ENCODE assay signal across 19 mouse cellular contexts in genomic region chr8:122287742-122288141, GRCm38 (mm10). TPM values are rescaled to one million over a fixed set of nuclear protein-coding genes. Genes with fewer than 3 reads are reported as not detected.
DNase-seq lines count a peak whose midpoint lies in the region; ATAC-seq and TF ChIP-seq lines count a peak whose summit lies in the region.
"Had no signal": no experiment of that assay in that cellular context is flagged by ENCODE, and none has a peak within 500 bp of the region (broad histone marks: within the 10 kb centered on the region; RNA-seq: fewer than 3 reads in every experiment).

No protein-coding gene starts in this region.

- intact Hi-C loops in heart, postnatal 14 days (cut with DNase I) = no loop called here
- intact Hi-C loops in gastrocnemius, postnatal 14 days (cut with DNase I; ENCODE audit: low total_unique reads) = no loop called here

- H3K27ac ChIP-seq in heart, embryonic 10.5 days = peak overlapping the region; percentile 95
- H3K27ac ChIP-seq in lung, embryonic 16.5 days (ENCODE audit: low read length) = no peak overlapping the region
- peak overlapping the region; percentile 91 for H3K27ac ChIP-seq in MEL (ENCODE audit: control insufficient read depth, low read depth, low read length)
- peak overlapping the region; percentile 99 for H3K27ac ChIP-seq in liver, embryonic 11.5 days (ENCODE audit: low read depth, low read length)
- H3K27ac ChIP-seq: forebrain, embryonic 13.5 days; limb, embryonic 13.5 days had no signal

- 0 out of 2 replicates have a peak overlapping the region, but pooled peaks have one; percentile 6 for H3K4me3 ChIP-seq in heart, embryonic 10.5 days
- H3K4me3 ChIP-seq in lung, embryonic 16.5 days (ENCODE audit: low read length) = no peak overlapping the region
- H3K4me3 ChIP-seq in MEL (ENCODE audit: control insufficient read depth in 1 of 2, insufficient read depth in 1 of 2, low read depth in 2 of 2, low read length in 2 of 2) = no peak overlapping the region
- peak overlapping the region; percentile 28 for H3K4me3 ChIP-seq in liver, embryonic 11.5 days (ENCODE audit: low read depth, low read length)
- H3K4me3 ChIP-seq: forebrain, embryonic 13.5 days; limb, embryonic 13.5 days had no signal

- no peak for TF ChIP-seq POLR2A in MEL (IDR thresholded peaks at IDR 0.05; ENCODE audit: control insufficient read depth in 1 of 2, insufficient read depth in 1 of 2, low read depth in 1 of 2, low read length in 2 of 2, poor library complexity in 1 of 2)

- ATAC-seq in lung, embryonic 16.5 days (ENCODE audit: low read depth) = no peak
- no peak; the same call in 1 of the 2 replicates for ATAC-seq in liver, embryonic 11.5 days (replicated peaks; ENCODE audit: low FRiP score)
- ATAC-seq: forebrain, embryonic 13.5 days; hindbrain, embryonic 16.5 days; lung, postnatal 0 days had no signal

- no peak for DNase-seq in heart, embryonic 10.5 days (ENCODE audit: low spot score)
- no peak for DNase-seq in heart, postnatal 14 days
- DNase-seq in lung, postnatal 25 days (ENCODE audit: low spot score) = no peak
- no peak for DNase-seq in MEL (ENCODE audit: low read depth, low spot score)
- DNase-seq in liver, embryonic 11.5 days (ENCODE audit: low spot score) = no peak
- DNase-seq in cerebellum, postnatal 4 days (ENCODE audit: low spot score in 2 of 2) = no peak
- DNase-seq in gastrocnemius, postnatal 14 days = no peak
- DNase-seq: adrenal gland, adult 8-10 months; cerebellum, adult 2 months; kidney, adult 8-10 months; kidney, postnatal 36 days; layer of hippocampus, adult 9-11 months; right cerebral cortex, postnatal 25 days; thymus, adult 18-20 months had no signal

- no peak overlapping the region for H3K4me2 ChIP-seq in lung, embryonic 16.5 days (ENCODE audit: low read depth, low read length)
- H3K4me2 ChIP-seq in liver, embryonic 11.5 days = peak overlapping the region; percentile 97
- H3K4me2 ChIP-seq: forebrain, embryonic 13.5 days; limb, embryonic 13.5 days had no signal

- H3K27me3 ChIP-seq in heart, embryonic 10.5 days (ENCODE audit: insufficient read depth, poor library complexity, severe bottlenecking) = 0 out of 2 replicates have a peak, but pooled peaks cover 11% of the 10 kb centered on the region
- no peaks in the 10 kb centered on the region for H3K27me3 ChIP-seq in lung, embryonic 16.5 days (ENCODE audit: control insufficient read depth, insufficient read depth, low read depth, low read length)
- H3K27me3 ChIP-seq in MEL (ENCODE audit: control insufficient read depth in 1 of 2, insufficient read depth in 2 of 2, low read length in 2 of 2) = no peaks in the 10 kb centered on the region
- H3K27me3 ChIP-seq in liver, embryonic 11.5 days (replicated peaks; ENCODE audit: control insufficient read depth, insufficient read depth, low read length) = no peaks in the 10 kb centered on the region

- no peak for TF ChIP-seq CTCF in MEL (IDR thresholded peaks at IDR 0.05 in 2 of 3, conservative IDR thresholded peaks at IDR 0.05 in 1 of 3; ENCODE audit: control insufficient read depth in 1 of 3, insufficient read depth in 1 of 3, low read depth in 2 of 3, low read length in 3 of 3, poor library complexity in 1 of 3, severe bottlenecking in 1 of 3)

- TF ChIP-seq RAD21 in MEL (IDR thresholded peaks at IDR 0.05; ENCODE audit: low read depth, low read length) = no peak

- no peaks in the 10 kb centered on the region for H3K9me3 ChIP-seq in heart, embryonic 10.5 days
- H3K9me3 ChIP-seq in lung, embryonic 16.5 days (ENCODE audit: control insufficient read depth, low read length) = no peaks in the 10 kb centered on the region
- no peaks in the 10 kb centered on the region for H3K9me3 ChIP-seq in MEL (replicated peaks; ENCODE audit: insufficient read depth, low read length)
- H3K9me3 ChIP-seq in liver, embryonic 11.5 days (ENCODE audit: control insufficient read depth, low read length) = no peaks in the 10 kb centered on the region
- H3K9me3 ChIP-seq: forebrain, embryonic 13.5 days; limb, embryonic 13.5 days had no signal

- peaks cover 25% of the 10 kb centered on the region for H3K36me3 ChIP-seq in heart, embryonic 10.5 days
- H3K36me3 ChIP-seq in lung, embryonic 16.5 days (ENCODE audit: control insufficient read depth, insufficient read depth, low read length) = no peaks in the 10 kb centered on the region
- peaks cover 0 to 69% of the 10 kb centered on the region in 2 experiments; a peak in 3 of 4 replicates for H3K36me3 ChIP-seq in MEL (ENCODE audit: control insufficient read depth in 1 of 2, insufficient read depth in 2 of 2, low read length in 2 of 2)
- H3K36me3 ChIP-seq in liver, embryonic 11.5 days (ENCODE audit: control insufficient read depth, insufficient read depth, low read length) = peaks cover 22% of the 10 kb centered on the region
- H3K36me3 ChIP-seq: limb, embryonic 13.5 days had no signal

- peak overlapping the region; percentile 22; the same call in 1 of the 2 replicates for H3K9ac ChIP-seq in lung, embryonic 16.5 days (ENCODE audit: low read length)
- peak overlapping the region; percentile 41 for H3K9ac ChIP-seq in MEL (ENCODE audit: control insufficient read depth, low read depth, low read length, poor library complexity, severe bottlenecking)
- H3K9ac ChIP-seq in liver, embryonic 11.5 days (ENCODE audit: low read depth, low read length) = peak overlapping the region; percentile 75
- H3K9ac ChIP-seq: forebrain, embryonic 13.5 days; limb, embryonic 13.5 days had no signal

- TF ChIP-seq EP300 in MEL (IDR thresholded peaks at IDR 0.05; ENCODE audit: low read depth in 1 of 2, low read length in 2 of 2) = peak in 1 of 2 experiments; percentile 27; a peak in 1 of 4 replicates

- H3K4me1 ChIP-seq in heart, embryonic 10.5 days = peaks cover 100% of the 10 kb centered on the region
- H3K4me1 ChIP-seq in lung, embryonic 16.5 days (replicated peaks; ENCODE audit: control insufficient read depth, insufficient read depth, low read length) = peaks cover 34% of the 10 kb centered on the region
- H3K4me1 ChIP-seq in MEL (ENCODE audit: control insufficient read depth in 1 of 2, insufficient read depth in 2 of 2, low read length in 2 of 2) = peaks cover 17 to 74% of the 10 kb centered on the region in 2 experiments
- H3K4me1 ChIP-seq in liver, embryonic 11.5 days (replicated peaks; ENCODE audit: control insufficient read depth, insufficient read depth, low read length) = peaks cover 84% of the 10 kb centered on the region

- WGBS in heart, embryonic 10.5 days = 60% methylated on average over 8 of the region's 8 CpGs
- WGBS in lung, embryonic 16.5 days = 73% methylated on average over 8 of the region's 8 CpGs
- 48% methylated on average over 8 of the region's 8 CpGs for WGBS in liver, embryonic 11.5 days

- peaks cover 95% of the 10 kb centered on the region for H3K79me2 ChIP-seq in MEL (ENCODE audit: control insufficient read depth, insufficient read depth, low read length, poor library complexity)

TF ChIP-seq in MEL, 35 proteins besides CTCF, POLR2A, EP300 and RAD21:
- TF ChIP-seq NRF1 (IDR thresholded peaks at IDR 0.05; ENCODE audit: insufficient read depth, low read depth, low read length, poor library complexity, severe bottlenecking) (no peak), RCOR1 (IDR thresholded peaks at IDR 0.05; ENCODE audit: low read depth, low read length) (no peak), ZMIZ1 (IDR thresholded peaks at IDR 0.05; ENCODE audit: low read depth, low read length) (no peak), TAL1 (IDR thresholded peaks at IDR 0.05; ENCODE audit: low read length) (0 out of 2 replicates have a peak, but pooled peaks have one; percentile 19), USF1 (IDR thresholded peaks at IDR 0.05; ENCODE audit: low read depth, low read length) (no peak), SMC3 (IDR thresholded peaks at IDR 0.05; ENCODE audit: low read depth, low read length) (no peak), USF2 (IDR thresholded peaks at IDR 0.05; ENCODE audit: borderline replicate concordance in 1 of 2, insufficient read depth in 1 of 2, low read depth in 1 of 2, low read length in 2 of 2) (no peak), MAX (IDR thresholded peaks at IDR 0.05; ENCODE audit: low read length) (no peak), TCF12 (IDR thresholded peaks at IDR 0.05; ENCODE audit: low read depth, low read length) (peak; percentile 48; the same call in 1 of the 2 replicates), NELFE (IDR thresholded peaks at IDR 0.05; ENCODE audit: low read depth, low read length) (no peak), JUND (IDR thresholded peaks at IDR 0.05; ENCODE audit: low read depth, low read length) (no peak), MAZ (IDR thresholded peaks at IDR 0.05; ENCODE audit: low read depth, low read length) (no peak), TBP (IDR thresholded peaks at IDR 0.05; ENCODE audit: low read depth, low read length) (no peak), HCFC1 (IDR thresholded peaks at IDR 0.05; ENCODE audit: low read depth, low read length) (no peak), ETS1 (IDR thresholded peaks at IDR 0.05; ENCODE audit: low read depth, low read length) (no peak), MXI1 (IDR thresholded peaks at IDR 0.05; ENCODE audit: low read depth, low read length) (no peak), MEF2A (IDR thresholded peaks at IDR 0.05; ENCODE audit: extremely low read depth, insufficient replicate concordance, low read depth, low read length, poor library complexity, severe bottlenecking) (no peak), ZKSCAN1 (IDR thresholded peaks at IDR 0.05; ENCODE audit: low read depth, low read length) (no peak)
TF ChIP-seq in MEL: peak in this region for 2.

RNA-seq across cellular contexts. Expression of gene Zfpm1, which starts 5.8 kb away (rescaled TPM):
- polyA plus RNA-seq in heart, embryonic 10.5 days (2016; fragmentation: Nextera tagmentation; extraction: Ambion mirVana) = 5.7 and 12.8 TPM in 2 replicates
- total RNA-seq in heart, postnatal 14 days (2021) = 10 to 100 TPM; 25.5 to 26.9 TPM
- polyA plus RNA-seq in lung, embryonic 16.5 days (2015; fragmentation: Nextera tagmentation; extraction: Ambion mirVana) = 0.82 and 1.2 TPM in 2 replicates
- total RNA-seq in MEL (2012; rRNA removed) = 104 and 133 TPM in 2 replicates
- polyA plus RNA-seq in MEL (2012; ENCODE audit: insufficient read depth in 1 of 2, insufficient read length in 2 of 2, low read depth in 1 of 2, low replicate concordance in 2 of 2, missing spikeins in 1 of 2) = 100 to 1,000 TPM; 260 to 343 TPM
- 22.7 and 26.5 TPM in 2 replicates for polyA plus RNA-seq in liver, embryonic 11.5 days (2014; fragmentation: Nextera tagmentation; extraction: Ambion mirVana)
- 1 to 10 TPM; 8.4 to 8.6 TPM for total RNA-seq in gastrocnemius, postnatal 14 days (2021)

Comparison
In these comparisons a context has a peak if more than half of its experiments do, and no peak if none do; other contexts are left out.
1. H3K4me3 ChIP-seq: peak in heart, embryonic 10.5 days (single experiment) and liver, embryonic 11.5 days (single experiment); none in lung, embryonic 16.5 days (single experiment) and MEL (0 of 2).
2. H3K9ac ChIP-seq: peak in every context shown above with its lines; median percentile 75 in liver, embryonic 11.5 days; 41 in MEL; 22 in lung, embryonic 16.5 days.